Comparison of ENCODE assay signal across 8 mouse cellular contexts in the genomic region with DNA sequence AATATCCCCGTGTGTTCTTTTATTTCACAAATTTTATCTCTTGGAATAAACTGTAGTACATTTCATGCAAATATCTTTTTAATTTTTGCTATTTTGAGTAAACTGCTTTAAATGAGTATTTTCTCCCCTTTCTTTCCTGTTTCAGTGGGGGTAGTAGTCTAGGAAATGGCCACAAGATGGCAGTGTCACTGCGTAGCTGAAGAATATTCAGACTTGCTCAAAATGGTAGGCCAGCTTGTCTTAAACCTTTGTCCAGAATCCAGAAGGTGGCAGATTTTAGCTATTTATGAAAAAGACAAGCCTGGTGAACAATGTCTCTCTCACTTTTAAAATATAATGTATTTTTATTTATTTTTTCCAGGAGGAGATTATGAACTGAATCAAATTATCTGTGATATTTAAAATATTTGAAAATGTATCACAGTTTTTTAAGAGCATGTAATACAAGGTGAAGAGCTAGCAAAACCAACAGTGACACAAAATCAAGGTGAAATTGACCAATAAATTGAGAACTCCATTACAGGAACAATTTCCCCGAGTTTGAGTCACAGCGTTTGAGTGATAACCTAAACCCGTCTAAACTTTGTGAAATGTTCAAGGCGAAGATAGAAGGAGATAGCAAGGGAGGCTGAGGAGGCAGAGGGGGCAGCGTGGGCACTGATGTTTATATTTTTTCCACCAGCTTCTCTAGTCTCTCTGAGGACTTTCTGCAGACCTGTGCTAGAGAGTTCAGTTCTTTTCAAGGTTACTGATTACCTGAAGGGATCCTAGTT.
DNase-seq lines count a peak whose midpoint lies in the region; ATAC-seq and TF ChIP-seq lines count a peak whose summit lies in the region.

No protein-coding gene starts in this region.

- no peak overlapping the region for H3K4me3 ChIP-seq in CH12.LX (replicated peaks in 1 of 3; ENCODE audit: low read depth in 2 of 3, low read length in 2 of 3, poor library complexity in 1 of 3)
- no peak overlapping the region for H3K4me3 ChIP-seq in liver, postnatal 0 days (ENCODE audit: low read depth, low read length)

- no peak for ATAC-seq in liver, postnatal 0 days

- no peaks in the 10 kb centered on the region for H3K79me2 ChIP-seq in CH12.LX (replicated peaks; ENCODE audit: control insufficient read depth, extremely low read depth, insufficient read depth, poor library complexity, severe bottlenecking)

- WGBS in liver, postnatal 0 days (ENCODE audit: insufficient replicate concordance): 52% methylated on average over 7 of the region's 7 CpGs

- TF ChIP-seq RAD21 in CH12.LX (IDR thresholded peaks at IDR 0.05; ENCODE audit: low read depth, low read length): peak; percentile 86

- dilution Hi-C loops in CH12.LX (cut with MboI; ENCODE audit: extremely low pct_ligation_motif_present, extremely low pct_unique_long_range_greater_than_20kb, low sequenced_read_pairs): no loop called here

- peaks cover 4% of the 10 kb centered on the region for H3K27me3 ChIP-seq in CH12.LX (replicated peaks)
- H3K27me3 ChIP-seq in liver, postnatal 0 days (ENCODE audit: insufficient read depth, low read length): no peaks in the 10 kb centered on the region

- in situ Hi-C loops in CH12.LX (cut with MboI; ENCODE audit: low pct_ligation_motif_present, low pct_unique_long_range_greater_than_20kb, low sequenced_read_pairs): no loop called here

- TF ChIP-seq EP300 in CH12.LX (IDR thresholded peaks at IDR 0.05; ENCODE audit: low read length): no peak
- no peak for TF ChIP-seq EP300 in liver, postnatal 0 days (IDR thresholded peaks at IDR 0.05; ENCODE audit: low read depth)

- TF ChIP-seq CTCF in CH12.LX (conservative IDR thresholded peaks at IDR 0.05 in 1 of 2, IDR thresholded peaks at IDR 0.05 in 1 of 2; ENCODE audit: low read depth in 2 of 2, low read length in 2 of 2): peak; percentile 33 to 85; a peak in 3 of 4 replicates
- peak; percentile 74 for TF ChIP-seq CTCF in liver, postnatal 0 days (IDR thresholded peaks at IDR 0.05; ENCODE audit: low read depth)

- DNase-seq in CH12.LX (ENCODE audit: extremely low read depth): peak; percentile 49
- peak; percentile 38 for DNase-seq in MN1 (ENCODE audit: low spot score)
- peak; percentile 80 for DNase-seq in cerebellum, adult 9-10 months
- peak; percentile 62 to 94 for DNase-seq in frontal cortex, adult 2 months (ENCODE audit: extremely low spot score in 1 of 2, low spot score in 1 of 2)
- DNase-seq in kidney, postnatal 14 days: peak; percentile 58
- DNase-seq in liver, postnatal 0 days: peak; percentile 19
- peak; percentile 82 to 88 for DNase-seq in right cerebral cortex, adult 2 months (ENCODE audit: low spot score in 2 of 2)
- DNase-seq in spleen, adult 18-20 months: no peak

- H3K9me3 ChIP-seq in CH12.LX (replicated peaks; ENCODE audit: low read length): peaks cover 7% of the 10 kb centered on the region
- no peaks in the 10 kb centered on the region for H3K9me3 ChIP-seq in liver, postnatal 0 days (ENCODE audit: low read length)

- no peaks in the 10 kb centered on the region for H3K36me3 ChIP-seq in CH12.LX (replicated peaks in 1 of 2; ENCODE audit: control insufficient read depth in 1 of 2, insufficient read depth in 1 of 2, low read length in 1 of 2)
- H3K36me3 ChIP-seq in liver, postnatal 0 days (replicated peaks; ENCODE audit: insufficient read depth, low read length): no peaks in the 10 kb centered on the region

- no peak overlapping the region for H3K9ac ChIP-seq in CH12.LX (ENCODE audit: insufficient read depth, low read depth)
- H3K9ac ChIP-seq in liver, postnatal 0 days (replicated peaks): no peak overlapping the region

- no peak overlapping the region for H3K27ac ChIP-seq in CH12.LX (ENCODE audit: insufficient read depth, low read depth)
- H3K27ac ChIP-seq in liver, postnatal 0 days (ENCODE audit: low read depth): no peak overlapping the region

- H3K4me2 ChIP-seq in CH12.LX (ENCODE audit: insufficient read depth, low read depth, poor library complexity, severe bottlenecking): no peak overlapping the region
- H3K4me2 ChIP-seq in liver, postnatal 0 days (ENCODE audit: low read depth, low read length): no peak overlapping the region

- TF ChIP-seq POLR2A in CH12.LX (IDR thresholded peaks at IDR 0.05; ENCODE audit: low read depth, low read length): no peak

- H3K4me1 ChIP-seq in CH12.LX (ENCODE audit: control insufficient read depth in 1 of 2, insufficient read depth in 2 of 2): no peaks in the 10 kb centered on the region
- no peaks in the 10 kb centered on the region for H3K4me1 ChIP-seq in liver, postnatal 0 days (ENCODE audit: insufficient read depth)

TF ChIP-seq in CH12.LX, 34 proteins besides CTCF, POLR2A, EP300 and RAD21:
- TF ChIP-seq SMC3 (IDR thresholded peaks at IDR 0.05; ENCODE audit: low read depth, low read length) (peak; percentile 65), MAZ (IDR thresholded peaks at IDR 0.05; ENCODE audit: low read depth, low read length) (no peak), MAFK (IDR thresholded peaks at IDR 0.05; ENCODE audit: insufficient replicate concordance, low read length) (no peak), E2F4 (IDR thresholded peaks at IDR 0.05; ENCODE audit: insufficient replicate concordance, low read depth, low read length) (no peak), ZC3H11A (IDR thresholded peaks at IDR 0.05; ENCODE audit: low read depth, low read length) (no peak)

Comparison
In these comparisons a context has a peak if more than half of its experiments do, and no peak if none do; other contexts are left out.
1. DNase-seq: peak in CH12.LX (single experiment), MN1 (single experiment), cerebellum, adult 9-10 months (single experiment), frontal cortex, adult 2 months (2 of 2), kidney, postnatal 14 days (single experiment), liver, postnatal 0 days (single experiment) and right cerebral cortex, adult 2 months (2 of 2); none in spleen, adult 18-20 months (0 of 2).